Mouse (Mus musculus) heart, embryonic 13.5 days (tissue): ENCODE data around the gene Atp8a2. TPM values are rescaled to one million over a fixed set of nuclear protein-coding genes. Genes with fewer than 3 reads are reported as not detected.

Experiments used
- ATAC-seq: fragments of 200-750 bp; cut with Nextera tagmentation; 2 replicates; pipeline ENCODE4 v1.8.0; 2017; ENCODE audit warnings: moderate TSS enrichment; ENCODE audit not compliant: insufficient number of reproducible peaks, low FRiP score, low TSS enrichment; ENCODE audit errors: extremely low read depth
- H3K27ac ChIP-seq: fragments of 300-500 bp; sonication (generic); replicated peaks from 2 replicates; pipeline ENCODE4 v1.5.1; 2015; ENCODE audit warnings: moderate library complexity, mild to moderate bottlenecking, inconsistent platforms
- H3K27me3 ChIP-seq: fragments of 300-500 bp; sonication (generic); replicated peaks from 2 replicates; pipeline ENCODE4 v1.6.1; 2015; ENCODE audit warnings: mild to moderate bottlenecking, inconsistent platforms
- H3K36me3 ChIP-seq: fragments of 300-500 bp; sonication (generic); 2 replicates; pipeline ENCODE4 v1.6.1; 2015; ENCODE audit warnings: mild to moderate bottlenecking, inconsistent platforms
- H3K4me1 ChIP-seq: fragments of 300-500 bp; sonication (generic); 2 replicates; pipeline ENCODE4 v1.6.1; 2015; ENCODE audit warnings: inconsistent platforms
- H3K4me2 ChIP-seq: fragments of 300-500 bp; sonication (generic); 2 replicates; pipeline ENCODE4 v1.6.1; 2015; ENCODE audit warnings: inconsistent platforms, mild to moderate bottlenecking, moderate library complexity
- H3K4me3 ChIP-seq: fragments of 300-500 bp; sonication (generic); 2 replicates; pipeline ENCODE4 v1.5.1; 2015; ENCODE audit warnings: moderate library complexity, mild to moderate bottlenecking, inconsistent platforms
- H3K9ac ChIP-seq: fragments of 300-500 bp; sonication (generic); 2 replicates; pipeline ENCODE4 v1.6.1; 2015; ENCODE audit warnings: inconsistent platforms, mild to moderate bottlenecking, moderate library complexity
- H3K9me3 ChIP-seq: fragments of 300-500 bp; sonication (generic); 2 replicates; pipeline ENCODE4 v1.6.1; 2016; ENCODE audit warnings: inconsistent platforms
- WGBS: fragments of 180-500 bp; shearing (Covaris S2); methylation state at CpG from one replicate; pipeline ENCODE4 v1.1.7; 2015; ENCODE audit warnings: mixed read lengths; 5-methylcytosine and 5-hydroxymethylcytosine counted together
- polyA plus RNA-seq: library from polyadenylated mRNA; unstranded; fragments of >200 nt; fragmentation: Nextera tagmentation; extraction: Ambion mirVana; gene quantifications from 2 replicates; pipeline ENCODE4 v1.2.1, GENCODE M21; 2015

The Atp8a2 gene
- polyA plus RNA-seq, 1 experiment from 2014 or later: 6.7 TPM

GRCm38 (mm10) chr14:59878248-59878647, 318.7 kb downstream of the Atp8a2 start:
- H3K9ac ChIP-seq: no peak overlapping the region
- ATAC-seq: no peak
- no peak overlapping the region for H3K4me3 ChIP-seq
- no peaks in the 10 kb centered on the region for H3K4me1 ChIP-seq
- peaks cover 4% of the 10 kb centered on the region for H3K9me3 ChIP-seq
- no peak overlapping the region for H3K4me2 ChIP-seq
- WGBS: 75% methylated on average over 3 of the region's 3 CpGs
- no peaks in the 10 kb centered on the region for H3K27me3 ChIP-seq
- H3K36me3 ChIP-seq: no peaks in the 10 kb centered on the region
- H3K27ac ChIP-seq: no peak overlapping the region

- Histone ChIP-seq H3K36me3 (no peaks in the 10 kb centered on the region), H3K9me3 (peaks cover 4% of the 10 kb centered on the region), H3K4me2 (no peak overlapping the region), H3K4me3 (no peak overlapping the region), H3K9ac (no peak overlapping the region), H3K27me3 (no peaks in the 10 kb centered on the region), H3K4me1 (no peaks in the 10 kb centered on the region), H3K27ac (no peak overlapping the region)
- 68% methylated on average over 2 of the region's 2 CpGs for WGBS
- no peak for ATAC-seq
These were observed 320.5 kb downstream of the Atp8a2 start for GRCm38 (mm10) chr14:59876525-59876924.

GRCm38 (mm10) chr14:59868369-59868768, 328.6 kb downstream of the Atp8a2 start:
- ATAC-seq: no peak
- H3K36me3 ChIP-seq: no peaks in the 10 kb centered on the region
- no peaks in the 10 kb centered on the region for H3K27me3 ChIP-seq
- peaks cover 5% of the 10 kb centered on the region; the same call in 1 of the 2 replicates for H3K9me3 ChIP-seq
- H3K9ac ChIP-seq: no peak overlapping the region
- WGBS: 65% methylated on average over 7 of the region's 7 CpGs
- H3K4me2 ChIP-seq: no peak overlapping the region
- no peak overlapping the region for H3K27ac ChIP-seq
- H3K4me3 ChIP-seq: no peak overlapping the region
- H3K4me1 ChIP-seq: 0 out of 2 replicates have a peak, but pooled peaks cover 2% of the 10 kb centered on the region

- Histone ChIP-seq H3K4me3 (no peak overlapping the region), H3K4me1 (0 out of 2 replicates have a peak, but pooled peaks cover 2% of the 10 kb centered on the region), H3K9ac (no peak overlapping the region), H3K9me3 (peaks cover 5% of the 10 kb centered on the region; the same call in 1 of the 2 replicates), H3K27me3 (no peaks in the 10 kb centered on the region), H3K36me3 (no peaks in the 10 kb centered on the region), H3K27ac (no peak overlapping the region), H3K4me2 (no peak overlapping the region)
- ATAC-seq: no peak
- WGBS: 67% methylated on average over 7 of the region's 7 CpGs
These were observed 329.2 kb downstream of the Atp8a2 start for GRCm38 (mm10) chr14:59867749-59868148.

GRCm38 (mm10) chr14:59866001-59866400, 331.0 kb downstream of the Atp8a2 start:
- Histone ChIP-seq H3K4me2 (no peak overlapping the region), H3K9me3 (peaks cover 5% of the 10 kb centered on the region; the same call in 1 of the 2 replicates), H3K27ac (no peak overlapping the region), H3K9ac (no peak overlapping the region), H3K4me1 (0 out of 2 replicates have a peak, but pooled peaks cover 2% of the 10 kb centered on the region), H3K36me3 (no peaks in the 10 kb centered on the region), H3K4me3 (no peak overlapping the region), H3K27me3 (no peaks in the 10 kb centered on the region)
- WGBS: 52% methylated on average over 5 of the region's 5 CpGs
- ATAC-seq: no peak

- H3K4me2 ChIP-seq: no peak overlapping the region
- no peaks in the 10 kb centered on the region for H3K27me3 ChIP-seq
- no peak overlapping the region for H3K9ac ChIP-seq
- no peaks in the 10 kb centered on the region for H3K36me3 ChIP-seq
- H3K4me1 ChIP-seq: peaks cover 19% of the 10 kb centered on the region
- WGBS: 70% methylated on average over 4 of the region's 4 CpGs
- ATAC-seq: no peak
- H3K9me3 ChIP-seq: peaks cover 5% of the 10 kb centered on the region; the same call in 1 of the 2 replicates
- H3K4me3 ChIP-seq: no peak overlapping the region
- no peak overlapping the region for H3K27ac ChIP-seq
These were observed 334.6 kb downstream of the Atp8a2 start for GRCm38 (mm10) chr14:59862351-59862750.

GRCm38 (mm10) chr14:59859830-59860229, 337.1 kb downstream of the Atp8a2 start:
- Histone ChIP-seq H3K27me3 (no peaks in the 10 kb centered on the region), H3K9me3 (peaks cover 9% of the 10 kb centered on the region; the same call in 1 of the 2 replicates), H3K4me1 (peaks cover 19% of the 10 kb centered on the region), H3K4me2 (no peak overlapping the region), H3K4me3 (no peak overlapping the region), H3K27ac (no peak overlapping the region), H3K36me3 (no peaks in the 10 kb centered on the region), H3K9ac (no peak overlapping the region)
- 83% methylated on average over 11 of the region's 11 CpGs for WGBS
- ATAC-seq: no peak

GRCm38 (mm10) chr14:59858501-59859225, 338.3 kb downstream of the Atp8a2 start:
- H3K4me1 ChIP-seq: peaks cover 21% of the 10 kb centered on the region
- H3K4me2 ChIP-seq: no peak overlapping the region
- 56% methylated on average over 6 of the region's 6 CpGs for WGBS
- ATAC-seq: no peak
- H3K27ac ChIP-seq: no peak overlapping the region
- H3K27me3 ChIP-seq: no peaks in the 10 kb centered on the region
- H3K4me3 ChIP-seq: no peak overlapping the region
- no peaks in the 10 kb centered on the region for H3K36me3 ChIP-seq
- no peak overlapping the region for H3K9ac ChIP-seq
- peaks cover 4% of the 10 kb centered on the region; the same call in 1 of the 2 replicates for H3K9me3 ChIP-seq

- Histone ChIP-seq H3K4me1 (peaks cover 23% of the 10 kb centered on the region), H3K4me2 (peak overlapping the region; percentile 32; the same call in 1 of the 2 replicates), H3K27me3 (no peaks in the 10 kb centered on the region), H3K9me3 (peaks cover 8% of the 10 kb centered on the region; the same call in 1 of the 2 replicates), H3K36me3 (no peaks in the 10 kb centered on the region), H3K4me3 (no peak overlapping the region), H3K9ac (no peak overlapping the region), H3K27ac (peak overlapping the region; percentile 51)
- ATAC-seq: no peak; the same call in 1 of the 2 replicates
- WGBS: 10% methylated on average over 9 of the region's 9 CpGs
These were observed 343.8 kb downstream of the Atp8a2 start for GRCm38 (mm10) chr14:59853139-59853538.

- H3K4me2 ChIP-seq: no peak overlapping the region
- ATAC-seq: no peak
- H3K27me3 ChIP-seq: no peaks in the 10 kb centered on the region
- 42% methylated on average over 14 of the region's 14 CpGs for WGBS
- H3K27ac ChIP-seq: no peak overlapping the region
- no peaks in the 10 kb centered on the region for H3K36me3 ChIP-seq
- 0 out of 2 replicates have a peak, but pooled peaks cover 4% of the 10 kb centered on the region for H3K9me3 ChIP-seq
- H3K9ac ChIP-seq: no peak overlapping the region
- H3K4me3 ChIP-seq: no peak overlapping the region
- peaks cover 14% of the 10 kb centered on the region; the same call in 1 of the 2 replicates for H3K4me1 ChIP-seq
These were observed 350.2 kb downstream of the Atp8a2 start for GRCm38 (mm10) chr14:59846609-59847375.

- Histone ChIP-seq H3K27me3 (no peaks in the 10 kb centered on the region), H3K4me3 (no peak overlapping the region), H3K36me3 (no peaks in the 10 kb centered on the region), H3K4me2 (no peak overlapping the region), H3K9ac (no peak overlapping the region), H3K4me1 (peaks cover 22% of the 10 kb centered on the region), H3K27ac (no peak overlapping the region), H3K9me3 (no peaks in the 10 kb centered on the region)
- 75% methylated on average over 6 of the region's 6 CpGs for WGBS
- no peak for ATAC-seq
These were observed 353.6 kb downstream of the Atp8a2 start for GRCm38 (mm10) chr14:59843264-59843942.
